Mouse (Mus musculus) E14TG2a.4 (cell line): Measurements from ENCODE around the gene Cfd.

Experiments used
- CTCF ChIP-seq: conservative IDR thresholded peaks from 2 replicates; pipeline ENCODE4 v1.5.1; 2014; ENCODE audit warnings: low read length
- POU5F1 ChIP-seq: IDR thresholded peaks from 2 replicates; pipeline ENCODE4 v1.6.1; 2014; ENCODE audit warnings: low read length, borderline replicate concordance

DNA sequence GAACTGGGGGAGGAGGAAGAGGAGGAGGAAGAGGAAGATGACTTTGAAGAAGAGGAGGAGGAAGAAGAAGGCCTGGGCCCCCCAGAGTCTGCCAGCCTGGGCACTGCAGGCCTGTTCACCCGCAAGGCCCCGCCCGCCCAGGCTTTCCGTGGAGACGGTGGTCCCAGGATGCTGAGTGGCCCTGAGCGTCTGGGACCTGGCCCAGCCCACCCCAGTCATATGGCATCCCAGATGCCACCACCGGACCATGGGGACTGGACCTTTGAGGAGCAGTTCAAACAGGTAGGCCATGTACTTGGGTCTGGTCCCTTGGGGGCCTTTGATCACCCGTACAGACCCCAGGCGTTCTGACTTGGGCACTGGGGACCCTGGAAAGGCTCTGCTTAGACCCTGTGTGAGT lies 41.1 kb downstream of the Cfd start:
- no peak for TF ChIP-seq CTCF
- no peak for TF ChIP-seq POU5F1
